In the genomic region with DNA sequence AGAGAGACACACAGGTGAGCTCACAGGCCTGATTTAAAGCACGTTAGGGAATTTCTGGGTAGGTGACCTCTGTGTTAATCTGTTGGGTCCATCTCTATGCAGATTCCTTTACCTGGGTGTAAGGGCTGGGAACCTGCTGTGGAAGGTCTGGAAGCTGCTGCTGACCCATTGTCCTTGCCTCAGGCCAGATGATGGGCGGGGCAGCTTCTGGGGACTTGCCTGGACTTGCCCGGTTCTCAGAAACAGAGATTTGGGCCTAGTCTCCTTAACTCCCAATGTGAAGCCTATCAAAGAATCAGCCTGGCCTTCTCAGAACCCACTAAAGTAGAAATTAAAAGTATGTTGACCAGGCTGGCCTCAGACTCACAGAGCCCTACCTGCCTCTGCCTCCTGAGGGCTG, we compare ENCODE assay signal across 20 mouse cellular contexts.
"Had no signal": no experiment of that assay in that cellular context is flagged by ENCODE, and none has a peak within 500 bp of the region (broad histone marks: within the 10 kb centered on the region; RNA-seq: fewer than 3 reads in every experiment).

No protein-coding gene starts in this region.

- ATAC-seq: lung, postnatal 0 days; midbrain, embryonic 13.5 days; midbrain, embryonic 16.5 days had no signal

- H3K27me3 ChIP-seq: liver, embryonic 13.5 days; megakaryocyte, embryonic 14.5 days; midbrain, embryonic 13.5 days; neural tube, embryonic 13.5 days had no signal

- H3K9ac ChIP-seq: liver, embryonic 13.5 days; lung, embryonic 14.5 days; midbrain, embryonic 13.5 days; neural tube, embryonic 13.5 days had no signal

- H3K4me3 ChIP-seq: left cerebral cortex, adult 2 months; liver, embryonic 13.5 days; megakaryocyte, embryonic 14.5 days; midbrain, embryonic 10.5 days; midbrain, embryonic 13.5 days; myocyte; neural tube, embryonic 13.5 days had no signal

- H3K4me2 ChIP-seq: liver, embryonic 13.5 days; lung, embryonic 14.5 days; midbrain, embryonic 13.5 days; neural tube, embryonic 13.5 days had no signal

- H3K36me3 ChIP-seq: liver, embryonic 13.5 days had no signal

- H3K4me1 ChIP-seq: liver, embryonic 13.5 days; midbrain, embryonic 13.5 days; neural tube, embryonic 13.5 days had no signal

- H3K9me3 ChIP-seq: liver, embryonic 13.5 days; midbrain, embryonic 10.5 days; midbrain, embryonic 13.5 days; neural tube, embryonic 13.5 days had no signal

- H3K27ac ChIP-seq: left cerebral cortex, adult 2 months; liver, embryonic 13.5 days; midbrain, embryonic 10.5 days; midbrain, embryonic 13.5 days; neural tube, embryonic 13.5 days had no signal

- DNase-seq: kidney, adult 9 months; kidney, postnatal 14 days; kidney, postnatal 4 days; layer of hippocampus, postnatal 36 days; liver, embryonic 13.5 days; lung, embryonic 14.5 days; retina, postnatal 1 day; right cerebral cortex, postnatal 25 days; spleen, adult 18-20 months; thymus, adult 2 months; thymus, postnatal 14 days; thymus, postnatal 4 days had no signal
